Mouse (Mus musculus): Measurements from ENCODE around the gene Efna2. TPM values are rescaled to one million over a fixed set of nuclear protein-coding genes. Genes with fewer than 3 reads are reported as not detected.

The Efna2 gene
- polyA plus RNA-seq, 2 experiments from 2014 or later, result not detected

GRCm38 (mm10) chr10:80142530-80142925 lies 36.8 kb upstream of the Efna2 start:
- ATAC-seq, result no peak

- no peak for ATAC-seq
Observed at GRCm38 (mm10) chr10:80143664-80144063, 35.6 kb upstream of the Efna2 start.

GRCm38 (mm10) chr10:80144159-80144558 lies 35.1 kb upstream of the Efna2 start:
- no peak for ATAC-seq

GRCm38 (mm10) chr10:80144864-80145838 lies 34.1 kb upstream of the Efna2 start:
- ATAC-seq, result no peak

GRCm38 (mm10) chr10:80145896-80146295 lies 33.4 kb upstream of the Efna2 start:
- ATAC-seq, result no peak

- ATAC-seq, result no peak
Observed at GRCm38 (mm10) chr10:80146568-80147011, 32.7 kb upstream of the Efna2 start.

- no peak for ATAC-seq
Observed at GRCm38 (mm10) chr10:80147146-80147718, 32.0 kb upstream of the Efna2 start.

- no peak for ATAC-seq
Observed at GRCm38 (mm10) chr10:80147719-80148601, 31.3 kb upstream of the Efna2 start, which contains the start of gene Midn. TSS of gene Midn (plus strand) at chr10:80148272.

- peak; percentile 42 for ATAC-seq
Observed at GRCm38 (mm10) chr10:80148610-80149290, 30.5 kb upstream of the Efna2 start.

- ATAC-seq, result peak; percentile 79
Observed at GRCm38 (mm10) chr10:80149291-80150225, 29.7 kb upstream of the Efna2 start.

- no peak for ATAC-seq
Observed at GRCm38 (mm10) chr10:80150226-80151210, 28.8 kb upstream of the Efna2 start.

- ATAC-seq, result no peak
Observed at GRCm38 (mm10) chr10:80151211-80152034, 27.9 kb upstream of the Efna2 start.

GRCm38 (mm10) chr10:80152071-80152872 lies 27.0 kb upstream of the Efna2 start:
- ATAC-seq, result no peak

- no peak for ATAC-seq
Observed at GRCm38 (mm10) chr10:80152873-80153260, 26.4 kb upstream of the Efna2 start.

GRCm38 (mm10) chr10:80153713-80154112 lies 25.6 kb upstream of the Efna2 start:
- no peak for ATAC-seq

- no peak for ATAC-seq
Observed at GRCm38 (mm10) chr10:80154384-80154783, 24.9 kb upstream of the Efna2 start.

GRCm38 (mm10) chr10:80155277-80155676 lies 24.0 kb upstream of the Efna2 start:
- no peak for ATAC-seq
